Mouse (Mus musculus) forebrain, embryonic 15.5 days (tissue): ENCODE measurements around the gene Adrm1. TPM values are rescaled to one million over a fixed set of nuclear protein-coding genes. Genes with fewer than 3 reads are reported as not detected.
"Not testable (repeated sequence)": the region's sequence is repeated elsewhere in the genome, so short reads cannot be mapped to it uniquely, and the experiment has no call there.

ENCODE experiments used
- ATAC-seq: fragments of 200-750 bp; cut with Nextera tagmentation; replicated peaks from 2 replicates; pipeline ENCODE4 v1.8.0; 2017; ENCODE audit warnings: mild to moderate bottlenecking, moderate TSS enrichment, moderate library complexity
- H3K27ac ChIP-seq: fragments of 300-500 bp; sonication (generic); replicated peaks from 2 replicates; pipeline ENCODE4 v1.5.1; 2015; ENCODE audit warnings: mild to moderate bottlenecking, inconsistent platforms
- H3K27me3 ChIP-seq: fragments of 300-500 bp; sonication (generic); 2 replicates; pipeline ENCODE4 v1.6.1; 2015; ENCODE audit warnings: inconsistent platforms
- H3K36me3 ChIP-seq: fragments of 300-500 bp; sonication (generic); 2 replicates; pipeline ENCODE4 v1.6.1; 2015; ENCODE audit warnings: mild to moderate bottlenecking, inconsistent platforms
- H3K4me1 ChIP-seq: fragments of 300-500 bp; sonication (generic); 2 replicates; pipeline ENCODE4 v1.6.1; 2015; ENCODE audit warnings: inconsistent platforms
- H3K4me2 ChIP-seq: fragments of 300-500 bp; sonication (generic); replicated peaks from 2 replicates; pipeline ENCODE4 v1.6.1; 2015; ENCODE audit warnings: mild to moderate bottlenecking, inconsistent platforms
- H3K4me3 ChIP-seq: fragments of 300-500 bp; sonication (generic); 2 replicates; pipeline ENCODE4 v1.5.1; 2015; ENCODE audit warnings: mild to moderate bottlenecking, inconsistent platforms
- H3K9ac ChIP-seq: fragments of 300-500 bp; sonication (generic); replicated peaks from 2 replicates; pipeline ENCODE4 v1.6.1; 2015; ENCODE audit warnings: mild to moderate bottlenecking, inconsistent platforms
- H3K9me3 ChIP-seq: fragments of 300-500 bp; sonication (generic); 2 replicates; pipeline ENCODE4 v1.6.1; 2016; ENCODE audit warnings: inconsistent platforms
- WGBS: fragments of 180-500 bp; shearing (Covaris S2); methylation state at CpG from one replicate; pipeline ENCODE4 v1.1.7; 2015; ENCODE audit warnings: mixed read lengths; 5-methylcytosine and 5-hydroxymethylcytosine counted together
- polyA plus RNA-seq: library from polyadenylated mRNA; unstranded; fragments of >200 nt; fragmentation: Nextera tagmentation; extraction: Ambion mirVana; gene quantifications from 2 replicates; pipeline ENCODE4 v1.2.1, GENCODE M21; 2015

The Adrm1 gene
- polyA plus RNA-seq, 1 experiment from 2014 or later: 201 TPM

DNA sequence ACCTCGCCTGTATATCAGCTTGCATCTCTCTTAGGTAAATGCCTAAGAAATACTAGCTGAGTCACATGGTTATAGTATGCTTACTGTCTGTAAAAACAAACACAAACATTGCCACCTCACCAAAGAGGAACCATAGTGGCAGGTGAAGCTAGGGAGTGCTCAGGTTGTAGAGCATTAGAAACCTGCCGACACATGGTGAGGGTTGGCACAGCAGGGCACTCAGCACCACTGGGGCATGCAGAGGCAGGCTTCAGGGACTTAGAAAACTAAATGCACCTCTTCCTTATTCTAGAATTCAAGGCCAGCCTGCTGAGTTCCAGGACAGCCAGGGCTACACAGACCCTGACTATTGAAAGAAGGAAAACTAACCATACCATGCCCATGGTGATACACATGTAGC, 4.4 kb upstream of the Adrm1 start:
- Histone ChIP-seq H3K9me3 (no peaks in the 10 kb centered on the region), H3K4me2 (no peak overlapping the region), H3K4me3 (no peak overlapping the region), H3K9ac (no peak overlapping the region), H3K27ac (no peak overlapping the region), H3K36me3 (peaks cover 24% of the 10 kb centered on the region), H3K27me3 (no peaks in the 10 kb centered on the region), H3K4me1 (peaks cover 8% of the 10 kb centered on the region)
- 88% methylated on average over 2 of the region's 2 CpGs for WGBS
- ATAC-seq: no peak

DNA sequence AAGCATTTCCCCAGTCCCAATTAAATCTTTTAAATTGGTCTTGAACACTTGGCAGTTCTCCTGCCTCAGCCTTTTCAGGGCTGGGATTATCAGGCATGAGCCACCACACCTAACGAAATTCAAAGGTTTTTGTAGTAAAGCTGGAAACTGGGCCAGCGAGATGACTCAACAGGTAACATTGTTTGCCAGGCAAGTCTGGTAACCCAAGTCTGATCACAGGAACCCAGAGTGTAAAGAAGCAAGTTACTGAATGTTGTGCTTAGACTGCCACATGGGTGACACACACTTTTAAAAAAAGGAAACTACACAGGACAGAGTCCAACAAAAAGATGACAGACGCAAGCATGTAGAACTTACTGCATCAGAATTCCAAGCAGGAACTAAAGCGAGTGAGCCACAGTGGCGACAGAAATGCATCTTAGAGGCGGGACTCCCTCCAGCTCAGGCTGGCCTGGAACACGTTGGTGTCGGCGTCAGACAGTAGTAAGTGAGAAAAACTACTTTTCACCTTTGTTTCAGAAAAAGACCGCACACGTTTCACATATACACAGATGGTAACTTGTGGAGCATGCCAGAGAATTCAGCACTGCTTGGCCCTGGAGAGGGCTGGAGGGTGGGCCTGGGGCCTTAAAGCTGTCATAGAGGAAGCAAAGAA, 1.0 kb upstream of the Adrm1 start:
- Histone ChIP-seq H3K4me3 (no peak overlapping the region), H3K36me3 (peaks cover 14% of the 10 kb centered on the region), H3K4me2 (no peak overlapping the region), H3K9ac (no peak overlapping the region), H3K27me3 (no peaks in the 10 kb centered on the region), H3K4me1 (peaks cover 24% of the 10 kb centered on the region), H3K9me3 (no peaks in the 10 kb centered on the region), H3K27ac (peak overlapping the region; percentile 68)
- ATAC-seq: no peak
- WGBS: 71% methylated on average over 11 of the region's 11 CpGs

DNA sequence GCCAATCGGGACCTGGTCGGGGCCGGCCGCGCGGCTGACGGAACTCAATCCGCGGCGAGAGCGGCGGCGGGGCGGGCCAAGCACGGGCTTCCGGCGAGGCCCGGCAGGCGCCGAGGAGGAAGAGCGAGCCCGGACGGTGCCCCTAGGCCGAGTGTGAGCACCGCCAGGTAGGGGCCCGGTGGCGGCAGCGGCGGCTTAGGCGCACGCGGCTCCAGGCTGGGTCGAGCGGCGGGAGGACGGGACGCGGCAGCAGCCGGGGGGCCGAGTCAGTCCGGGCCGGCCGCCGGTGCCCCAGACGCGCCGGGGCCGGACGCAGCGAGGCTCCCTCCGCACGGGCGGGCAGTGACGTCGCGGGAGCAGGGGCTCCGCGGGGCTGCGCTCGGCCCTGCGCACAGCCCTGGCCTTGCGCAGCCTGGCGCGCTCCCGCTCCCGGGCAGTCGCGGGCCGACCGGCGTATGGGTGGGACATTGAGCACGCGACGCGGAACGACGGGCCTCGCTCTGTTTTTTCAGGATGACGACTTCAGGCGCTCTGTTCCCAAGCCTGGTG, 311 bp downstream of the Adrm1 start:
- peak; percentile 72 for ATAC-seq
- peak overlapping the region; percentile 86 for H3K4me3 ChIP-seq
- no peaks in the 10 kb centered on the region for H3K27me3 ChIP-seq
- WGBS: under 1% methylated on average over 80 of the region's 80 CpGs
- H3K9ac ChIP-seq: peak overlapping the region; percentile 89
- peak overlapping the region; percentile 90 for H3K27ac ChIP-seq
- peaks cover 25% of the 10 kb centered on the region for H3K36me3 ChIP-seq
- H3K4me1 ChIP-seq: peaks cover 24% of the 10 kb centered on the region
- peak overlapping the region; percentile 97 for H3K4me2 ChIP-seq
- H3K9me3 ChIP-seq: no peaks in the 10 kb centered on the region

DNA sequence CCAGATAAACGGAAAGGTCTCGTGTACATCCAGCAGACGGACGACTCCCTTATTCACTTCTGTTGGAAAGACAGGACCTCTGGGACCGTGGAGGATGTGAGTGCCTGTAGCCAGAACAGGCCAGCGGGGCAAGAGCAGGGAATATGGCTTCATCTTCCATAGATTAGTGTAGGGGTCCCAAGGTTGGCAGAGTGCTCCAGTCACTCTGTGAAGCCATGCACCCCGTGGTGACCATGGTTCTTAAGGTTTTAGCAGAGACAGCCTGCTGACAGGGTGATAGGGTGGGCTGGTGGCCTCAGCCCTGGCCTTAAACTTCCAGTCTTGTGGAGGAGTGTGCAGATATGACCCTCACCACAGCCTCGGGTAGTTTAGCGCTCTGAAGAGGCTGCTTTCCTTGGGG, 867 bp downstream of the Adrm1 start:
- H3K4me1 ChIP-seq: peaks cover 24% of the 10 kb centered on the region
- ATAC-seq: no peak
- H3K36me3 ChIP-seq: peaks cover 28% of the 10 kb centered on the region
- peak overlapping the region; percentile 97 for H3K4me2 ChIP-seq
- H3K4me3 ChIP-seq: peak overlapping the region; percentile 86
- H3K27me3 ChIP-seq: no peaks in the 10 kb centered on the region
- no peak overlapping the region for H3K27ac ChIP-seq
- WGBS: 3% methylated on average over 9 of the region's 9 CpGs
- no peaks in the 10 kb centered on the region for H3K9me3 ChIP-seq
- H3K9ac ChIP-seq: peak overlapping the region; percentile 89

DNA sequence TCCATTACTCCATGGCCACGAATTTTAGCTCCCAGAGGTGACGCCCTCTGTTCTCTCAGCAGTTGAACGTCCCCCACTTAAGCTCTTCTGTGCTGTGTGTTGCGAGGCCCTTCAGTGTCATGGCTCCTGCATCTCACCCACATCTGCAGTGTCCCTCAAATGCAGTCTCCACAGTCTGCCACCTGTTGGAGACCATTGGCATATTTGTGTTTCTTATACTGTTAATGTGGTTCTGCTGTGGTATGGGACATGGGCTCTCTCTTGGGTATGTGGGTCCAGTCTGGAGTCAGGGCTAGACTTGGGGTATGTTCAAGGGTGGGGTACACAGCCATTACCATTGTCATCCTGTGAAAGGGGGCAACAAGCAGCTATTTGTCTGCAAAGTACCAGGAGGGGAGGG, 1.9 kb downstream of the Adrm1 start:
- H3K9me3 ChIP-seq: no peaks in the 10 kb centered on the region
- H3K4me3 ChIP-seq: peak overlapping the region; percentile 86; the same call in 1 of the 2 replicates
- H3K4me1 ChIP-seq: peaks cover 24% of the 10 kb centered on the region
- ATAC-seq: no peak
- no peak overlapping the region for H3K9ac ChIP-seq
- H3K36me3 ChIP-seq: peaks cover 38% of the 10 kb centered on the region
- no peaks in the 10 kb centered on the region for H3K27me3 ChIP-seq
- H3K4me2 ChIP-seq: peak overlapping the region; percentile 97
- 82% methylated on average over 4 of the region's 4 CpGs for WGBS
- H3K27ac ChIP-seq: no peak overlapping the region

DNA sequence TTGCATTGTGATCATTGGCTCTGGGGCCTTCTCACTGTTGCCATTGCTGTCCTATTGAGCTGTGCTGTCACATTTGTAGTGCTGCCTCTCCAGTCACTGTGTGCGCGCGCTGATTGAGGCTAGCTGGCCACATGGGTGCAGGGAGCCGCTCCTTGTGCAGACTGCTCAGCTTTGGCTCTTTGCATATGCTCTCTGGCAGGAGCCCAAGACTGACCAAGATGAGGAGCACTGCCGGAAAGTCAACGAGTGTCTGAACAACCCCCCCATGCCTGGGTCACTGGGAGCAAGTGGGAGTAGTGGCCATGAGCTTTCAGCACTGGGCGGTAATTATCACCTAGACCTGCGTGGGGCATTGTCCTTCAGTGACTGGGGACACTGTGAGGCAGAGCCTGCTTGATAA, 2.4 kb downstream of the Adrm1 start:
- H3K9me3 ChIP-seq, H3K9ac ChIP-seq, H3K4me2 ChIP-seq, ATAC-seq, H3K27ac ChIP-seq, H3K4me3 ChIP-seq, H3K27me3 ChIP-seq: not testable (repeated sequence)
- H3K4me1 ChIP-seq: peaks cover 24% of the 10 kb centered on the region
- 89% methylated on average over 8 of the region's 8 CpGs for WGBS
- H3K36me3 ChIP-seq: peaks cover 42% of the 10 kb centered on the region

DNA sequence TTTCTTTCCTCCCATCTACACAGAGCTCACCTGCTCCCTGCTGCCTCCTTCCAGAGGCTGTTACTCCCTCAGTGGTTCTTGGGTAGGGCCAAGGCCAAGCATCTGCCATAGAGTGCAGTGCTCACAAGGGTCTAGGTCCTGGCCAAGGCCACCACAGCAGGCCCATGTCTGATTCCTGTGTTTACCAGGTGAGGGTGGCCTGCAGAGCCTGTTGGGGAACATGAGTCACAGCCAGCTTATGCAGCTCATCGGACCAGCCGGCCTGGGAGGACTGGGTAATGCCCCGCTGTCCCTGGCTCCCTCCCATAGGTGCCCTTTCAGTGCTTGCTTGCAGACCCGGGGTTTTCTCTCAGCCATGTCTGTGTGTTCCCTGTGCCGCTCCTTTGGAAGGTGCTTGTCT, 2.8 kb downstream of the Adrm1 start:
- no peak for ATAC-seq
- Histone ChIP-seq H3K9me3 (no peaks in the 10 kb centered on the region), H3K4me2 (no peak overlapping the region), H3K4me1 (peaks cover 24% of the 10 kb centered on the region), H3K27me3 (no peaks in the 10 kb centered on the region), H3K9ac (no peak overlapping the region), H3K4me3 (no peak overlapping the region), H3K36me3 (peaks cover 42% of the 10 kb centered on the region), H3K27ac (no peak overlapping the region)
- WGBS: 96% methylated on average over 5 of the region's 5 CpGs

DNA sequence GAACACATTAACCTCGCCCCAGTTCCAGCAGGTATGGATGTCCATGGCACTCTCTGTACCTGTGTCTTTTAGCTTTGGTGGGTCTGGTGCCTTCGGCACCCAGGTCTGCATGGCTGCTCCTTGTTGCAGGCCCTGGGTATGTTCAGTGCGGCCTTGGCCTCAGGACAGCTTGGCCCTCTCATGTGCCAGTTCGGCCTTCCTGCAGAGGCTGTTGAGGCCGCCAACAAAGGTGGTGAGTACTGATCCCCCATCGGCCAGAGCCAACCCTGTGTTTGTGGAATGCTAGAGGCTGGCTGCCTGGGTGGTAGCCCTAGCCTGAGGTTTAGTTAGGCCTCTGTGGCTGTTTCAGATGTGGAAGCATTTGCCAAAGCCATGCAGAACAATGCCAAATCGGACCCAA, 4.4 kb downstream of the Adrm1 start:
- Histone ChIP-seq H3K27me3 (no peaks in the 10 kb centered on the region), H3K27ac (no peak overlapping the region), H3K4me1 (peaks cover 21% of the 10 kb centered on the region), H3K9me3 (no peaks in the 10 kb centered on the region), H3K9ac (no peak overlapping the region), H3K36me3 (peaks cover 42% of the 10 kb centered on the region), H3K4me3 (no peak overlapping the region), H3K4me2 (no peak overlapping the region)
- no peak for ATAC-seq
- 90% methylated on average over 7 of the region's 7 CpGs for WGBS

DNA sequence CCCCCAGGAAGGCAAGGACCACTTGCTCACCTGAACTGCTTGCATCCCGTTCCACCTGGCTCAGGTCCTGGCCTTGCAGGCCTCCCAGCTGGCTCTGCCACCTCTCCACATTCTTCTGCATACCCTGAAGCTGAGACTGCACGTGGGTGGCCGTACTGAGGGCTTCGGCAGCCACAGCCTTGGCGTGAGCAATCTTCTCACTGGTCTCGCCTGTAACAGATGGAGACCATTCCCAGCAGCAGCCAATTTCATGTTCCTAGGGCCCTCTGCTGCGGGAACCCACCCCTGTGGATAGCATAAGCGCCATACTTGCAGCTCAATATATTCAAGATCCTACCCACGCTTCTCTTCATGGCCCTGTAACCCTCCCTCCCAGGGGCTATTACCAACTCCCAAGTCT, 10.3 kb downstream of the Adrm1 start:
- WGBS: 83% methylated on average over 9 of the region's 9 CpGs
- Histone ChIP-seq H3K4me3 (no peak overlapping the region), H3K9me3 (no peaks in the 10 kb centered on the region), H3K4me1 (no peaks in the 10 kb centered on the region), H3K36me3 (peaks cover 17% of the 10 kb centered on the region), H3K9ac (no peak overlapping the region), H3K27ac (no peak overlapping the region), H3K27me3 (no peaks in the 10 kb centered on the region), H3K4me2 (no peak overlapping the region)
- ATAC-seq: no peak

DNA sequence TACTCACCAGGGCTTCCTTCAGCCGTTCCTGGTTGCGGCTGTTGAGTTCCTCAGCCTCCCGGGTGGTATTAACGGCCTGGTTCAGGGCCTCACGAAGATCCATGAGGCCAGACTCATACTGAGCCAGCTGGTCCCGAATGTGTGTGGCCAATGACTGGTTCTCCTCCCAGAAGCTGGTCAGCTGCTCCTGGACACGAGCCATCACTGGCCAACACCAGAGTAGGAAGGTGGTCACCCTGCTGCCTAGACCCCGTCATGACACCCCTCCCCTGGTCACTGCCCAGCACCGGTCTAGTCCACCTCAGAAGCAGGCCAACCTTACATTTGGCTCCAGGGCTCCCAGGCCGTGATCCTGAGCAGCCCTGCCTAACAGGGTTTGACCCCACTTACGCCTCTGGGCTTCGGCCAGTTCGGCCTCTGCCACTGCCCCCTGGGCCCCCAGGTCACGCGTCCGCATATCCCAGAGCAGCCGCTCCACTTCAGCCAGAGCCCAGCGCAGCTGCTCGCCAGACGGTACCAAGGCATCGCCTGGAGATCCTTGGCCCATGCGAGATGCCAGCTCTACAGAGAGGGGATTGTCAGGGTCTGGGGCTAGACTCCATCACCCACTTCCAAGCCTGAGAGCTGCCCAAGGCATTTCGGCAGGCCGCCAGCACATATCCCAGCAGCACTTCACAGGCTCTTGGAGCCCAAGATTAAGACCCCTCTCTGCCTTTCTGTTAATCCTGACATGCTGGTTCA, 12.9 kb downstream of the Adrm1 start:
- H3K36me3 ChIP-seq: no peaks in the 10 kb centered on the region; the same call in 1 of the 2 replicates
- WGBS: 89% methylated on average over 24 of the region's 24 CpGs

DNA sequence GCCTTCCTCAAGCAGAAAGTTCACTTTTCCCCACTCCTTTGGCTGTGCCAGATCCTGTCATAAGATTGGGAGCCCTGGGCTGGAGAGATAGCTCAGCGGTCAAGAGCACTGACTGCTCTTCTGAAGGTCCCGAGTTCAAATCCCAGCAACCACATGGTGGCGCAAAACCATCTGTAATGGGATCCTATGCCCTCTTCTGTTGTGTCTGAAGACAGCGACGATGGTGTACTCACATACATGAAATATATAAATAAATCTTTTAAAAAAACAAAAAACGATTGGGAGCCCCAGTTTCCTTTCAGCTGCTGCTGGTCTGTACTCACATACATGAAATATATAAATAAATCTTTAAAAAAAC, 13.4 kb downstream of the Adrm1 start:
- 87% methylated on average over 6 of the region's 6 CpGs for WGBS
- no peak overlapping the region for H3K27ac ChIP-seq
- no peak overlapping the region for H3K9ac ChIP-seq
- H3K9me3 ChIP-seq: no peaks in the 10 kb centered on the region
- ATAC-seq: no peak
- H3K36me3 ChIP-seq: no peaks in the 10 kb centered on the region; the same call in 1 of the 2 replicates
- H3K4me2 ChIP-seq: no peak overlapping the region
- H3K27me3 ChIP-seq: no peaks in the 10 kb centered on the region
- H3K4me3 ChIP-seq: no peak overlapping the region
- no peaks in the 10 kb centered on the region for H3K4me1 ChIP-seq

More for the DNA sequence above, 12.9 kb downstream of the Adrm1 start:
- Histone ChIP-seq H3K27me3 (no peaks in the 10 kb centered on the region), H3K4me3 (no peak overlapping the region), H3K9ac (no peak overlapping the region), H3K9me3 (no peaks in the 10 kb centered on the region), H3K4me2 (no peak overlapping the region), H3K27ac (no peak overlapping the region), H3K4me1 (no peaks in the 10 kb centered on the region)
- ATAC-seq: no peak

DNA sequence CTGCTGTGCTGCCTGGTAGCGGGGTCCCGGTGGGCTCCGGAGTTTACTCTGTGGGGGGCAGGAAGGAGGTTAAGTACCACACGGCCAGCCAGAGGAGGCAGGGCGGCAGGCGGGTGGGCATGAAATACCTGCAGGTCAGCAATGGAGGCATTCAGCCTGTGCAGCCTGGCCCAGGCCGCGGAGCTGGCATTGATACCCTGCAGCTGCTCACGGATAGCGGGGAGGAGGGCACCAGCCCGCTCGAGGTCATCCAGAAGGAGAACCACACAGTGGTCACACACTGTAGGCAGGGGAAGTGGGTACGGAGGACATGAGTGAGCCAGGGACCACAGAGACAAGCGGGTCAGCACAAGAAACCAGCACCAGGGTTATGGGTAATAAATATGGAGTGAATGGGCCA, 14.4 kb downstream of the Adrm1 start:
- Histone ChIP-seq H3K4me2 (no peak overlapping the region), H3K27me3 (no peaks in the 10 kb centered on the region), H3K9me3 (no peaks in the 10 kb centered on the region), H3K9ac (no peak overlapping the region), H3K4me1 (no peaks in the 10 kb centered on the region), H3K27ac (no peak overlapping the region), H3K36me3 (no peaks in the 10 kb centered on the region), H3K4me3 (no peak overlapping the region)
- WGBS: 94% methylated on average over 14 of the region's 14 CpGs
- no peak for ATAC-seq
